Mouse (Mus musculus) liver, postnatal 0 days (tissue): ENCODE measurements around the gene Senp1.

Experiments used
- CTCF ChIP-seq: sonication (generic); IDR thresholded peaks from 2 replicates; pipeline ENCODE4 v1.5.1; 2016; ENCODE audit warnings: antibody characterized with exemption, low read depth
- EP300 ChIP-seq: IDR thresholded peaks from 2 replicates; pipeline ENCODE4 v1.6.1; 2016; ENCODE audit warnings: antibody characterized with exemption, low read depth, mild to moderate bottlenecking

DNA sequence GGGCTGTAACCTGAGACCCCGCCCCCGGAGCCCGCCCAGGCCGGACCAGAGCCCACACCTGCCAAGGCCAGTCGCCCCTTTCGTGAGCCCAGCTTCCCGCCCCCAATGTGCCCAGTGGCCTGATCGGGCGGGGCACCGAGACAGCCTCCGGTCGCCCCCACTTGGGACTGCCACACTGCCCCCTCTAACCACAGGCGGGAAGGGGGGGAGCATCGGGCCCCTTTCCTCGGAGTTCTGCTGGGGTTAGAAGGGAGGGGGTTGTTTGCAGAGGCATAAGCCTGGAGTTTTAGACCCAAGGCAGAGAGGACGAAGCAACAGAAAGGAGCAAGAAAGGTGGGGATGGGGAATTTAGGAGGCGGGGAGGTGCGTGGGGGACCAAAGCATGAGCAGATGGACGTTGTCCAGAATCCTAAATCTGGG lies 88.8 kb downstream of the Senp1 start:
- no peak for TF ChIP-seq CTCF
- no peak for TF ChIP-seq EP300
